Mouse (Mus musculus) embryonic facial prominence, embryonic 15.5 days (tissue): ENCODE data around the gene Mymx. TPM values are rescaled to one million over a fixed set of nuclear protein-coding genes. Genes with fewer than 3 reads are reported as not detected.

Source experiments
- ATAC-seq: fragments of 200-750 bp; cut with Nextera tagmentation; 2 replicates; pipeline ENCODE4 v1.8.0; 2017; ENCODE audit warnings: low read depth, moderate TSS enrichment; ENCODE audit not compliant: insufficient number of reproducible peaks, low FRiP score, low TSS enrichment
- H3K27ac ChIP-seq: fragments of 300-500 bp; sonication (generic); replicated peaks from 2 replicates; pipeline ENCODE4 v1.5.1; 2015; ENCODE audit warnings: mild to moderate bottlenecking, inconsistent platforms
- H3K27me3 ChIP-seq: fragments of 300-500 bp; sonication (generic); 2 replicates; pipeline ENCODE4 v1.6.1; 2015; ENCODE audit warnings: inconsistent platforms
- H3K36me3 ChIP-seq: fragments of 300-500 bp; sonication (generic); 2 replicates; pipeline ENCODE4 v1.6.1; 2015; ENCODE audit warnings: mild to moderate bottlenecking, inconsistent platforms
- H3K4me1 ChIP-seq: fragments of 300-500 bp; sonication (generic); 2 replicates; pipeline ENCODE4 v1.6.1; 2015; ENCODE audit warnings: inconsistent platforms
- H3K4me2 ChIP-seq: fragments of 300-500 bp; sonication (generic); replicated peaks from 2 replicates; pipeline ENCODE4 v1.6.1; 2015; ENCODE audit warnings: mild to moderate bottlenecking, inconsistent platforms
- H3K4me3 ChIP-seq: fragments of 300-500 bp; sonication (generic); replicated peaks from 2 replicates; pipeline ENCODE4 v1.5.1; 2015; ENCODE audit warnings: mild to moderate bottlenecking, inconsistent platforms
- H3K9ac ChIP-seq: fragments of 300-500 bp; sonication (generic); 2 replicates; pipeline ENCODE4 v1.6.1; 2015; ENCODE audit warnings: inconsistent platforms
- H3K9me3 ChIP-seq: fragments of 300-500 bp; sonication (generic); replicated peaks from 2 replicates; pipeline ENCODE4 v1.6.1; 2016; ENCODE audit warnings: inconsistent platforms
- WGBS: fragments of 180-500 bp; shearing (Covaris S2); methylation state at CpG from one replicate; pipeline ENCODE4 v1.1.7; 2015; 5-methylcytosine and 5-hydroxymethylcytosine counted together
- polyA plus RNA-seq: library from polyadenylated mRNA; unstranded; fragments of >200 nt; fragmentation: Nextera tagmentation; extraction: Ambion mirVana; gene quantifications from 2 replicates; pipeline ENCODE4 v1.2.1, GENCODE M21; 2015

The Mymx gene
- polyA plus RNA-seq, 1 experiment from 2014 or later: 29.9 TPM

DNA sequence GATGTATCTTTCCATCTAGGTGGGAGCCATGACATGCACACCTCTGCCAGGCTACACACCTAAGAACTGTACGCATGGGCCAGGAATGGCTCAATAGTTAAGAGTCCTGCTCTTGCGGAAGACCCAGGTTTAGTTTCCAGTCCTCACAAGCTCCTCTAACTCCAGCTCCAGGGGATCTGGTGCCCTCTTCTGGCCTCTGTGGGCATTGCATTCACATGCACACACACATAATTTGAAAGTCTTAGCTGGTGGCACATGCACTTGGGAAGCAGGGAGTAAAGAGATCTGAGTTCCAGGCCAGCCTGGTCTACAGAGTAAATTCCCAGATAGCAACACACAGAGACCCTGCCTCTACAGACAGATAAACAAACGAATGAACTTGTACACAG lies 15.5 kb downstream of the Mymx start:
- WGBS: 98% methylated on average over 3 of the region's 3 CpGs
- Histone ChIP-seq H3K4me2 (no peak overlapping the region), H3K27me3 (no peaks in the 10 kb centered on the region), H3K9ac (no peak overlapping the region), H3K27ac (no peak overlapping the region), H3K36me3 (peaks cover 29% of the 10 kb centered on the region), H3K4me1 (peaks cover 28% of the 10 kb centered on the region), H3K4me3 (no peak overlapping the region), H3K9me3 (no peaks in the 10 kb centered on the region)
- no peak for ATAC-seq

DNA sequence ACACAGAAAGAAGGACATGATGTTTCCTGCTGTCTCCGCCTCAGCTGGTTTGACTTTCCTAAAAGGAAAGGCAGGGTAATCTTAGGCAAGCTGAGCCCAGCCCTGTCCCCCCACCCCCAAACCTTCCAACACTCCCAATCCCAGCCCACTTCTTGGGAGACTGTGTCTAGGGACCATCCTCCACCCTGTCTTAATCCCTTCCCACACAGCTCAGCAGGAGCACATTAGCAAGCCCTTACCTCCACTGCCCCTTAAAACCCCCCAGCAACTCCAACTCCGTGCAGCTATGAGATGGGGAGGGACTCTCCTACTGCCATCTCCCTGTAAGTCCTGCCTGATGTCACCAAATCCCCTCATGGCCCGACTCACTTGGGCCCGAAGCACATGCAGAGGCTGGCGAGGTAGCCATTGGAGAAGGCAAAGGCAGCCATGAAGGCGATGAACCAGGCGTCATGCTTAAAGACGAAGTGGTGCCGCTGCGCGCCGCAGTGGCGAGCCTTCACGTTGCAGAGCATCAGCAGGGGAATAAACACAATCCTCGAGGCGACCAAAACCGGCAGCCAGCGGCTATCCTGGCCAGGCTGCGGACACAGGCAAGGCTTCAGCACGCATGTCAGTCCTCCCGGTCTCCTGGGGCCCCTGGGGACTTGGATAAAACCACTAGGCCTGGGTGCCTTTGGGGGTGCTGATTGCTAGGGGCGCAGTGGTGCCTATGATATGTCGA lies 16.0 kb downstream of the Mymx start:
- Histone ChIP-seq H3K9me3 (no peaks in the 10 kb centered on the region), H3K36me3 (peaks cover 29% of the 10 kb centered on the region), H3K4me1 (peaks cover 26% of the 10 kb centered on the region), H3K4me3 (no peak overlapping the region), H3K27ac (peak overlapping the region; percentile 78), H3K4me2 (no peak overlapping the region), H3K27me3 (no peaks in the 10 kb centered on the region), H3K9ac (0 out of 2 replicates have a peak overlapping the region, but pooled peaks have one; percentile 5)
- ATAC-seq: no peak
- 67% methylated on average over 23 of the region's 23 CpGs for WGBS

DNA sequence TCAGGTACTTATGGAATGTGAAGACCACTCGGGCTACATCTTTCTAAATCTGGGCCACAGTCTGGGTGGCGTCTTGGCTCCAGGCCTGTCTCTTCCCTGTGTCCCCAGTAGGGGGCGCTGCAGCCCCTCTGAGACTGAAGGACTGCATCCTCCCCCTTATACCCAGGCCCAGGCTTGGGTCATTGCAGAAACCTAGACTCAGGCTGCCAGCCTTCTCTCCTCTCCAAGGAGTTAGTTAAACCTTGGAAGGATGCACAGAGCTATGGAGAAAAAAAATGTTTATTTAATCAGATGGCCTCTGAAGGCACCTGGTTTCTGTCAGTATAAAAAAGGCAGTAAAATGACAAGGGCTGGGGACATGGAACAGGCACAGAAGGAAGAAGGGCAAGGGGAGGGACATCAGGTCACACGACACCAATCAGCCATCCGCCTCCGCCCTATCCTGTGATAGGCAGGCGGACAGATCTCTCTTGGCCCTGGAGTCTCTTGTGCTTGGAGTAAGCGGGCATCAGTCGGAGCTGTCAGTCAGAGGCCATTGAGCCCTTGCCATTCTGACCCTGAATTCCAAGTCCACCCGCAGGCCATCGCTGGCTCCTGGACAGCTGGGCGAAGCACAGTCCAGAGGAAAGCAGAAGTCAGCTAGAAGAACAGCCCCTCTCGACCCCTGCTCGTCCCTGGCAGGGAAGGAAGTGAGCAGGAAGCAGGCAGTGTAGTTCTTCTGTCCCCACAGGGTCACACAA lies 16.8 kb downstream of the Mymx start:
- peak; percentile 52; the same call in 1 of the 2 replicates for ATAC-seq
- Histone ChIP-seq H3K4me2 (peak overlapping the region; percentile 2; the same call in 1 of the 2 replicates), H3K4me3 (no peak overlapping the region), H3K27ac (peak overlapping the region; percentile 78), H3K4me1 (peaks cover 31% of the 10 kb centered on the region), H3K9ac (0 out of 2 replicates have a peak overlapping the region, but pooled peaks have one; percentile 5), H3K9me3 (no peaks in the 10 kb centered on the region), H3K36me3 (peaks cover 29% of the 10 kb centered on the region), H3K27me3 (no peaks in the 10 kb centered on the region)
- 29% methylated on average over 14 of the region's 14 CpGs for WGBS

DNA sequence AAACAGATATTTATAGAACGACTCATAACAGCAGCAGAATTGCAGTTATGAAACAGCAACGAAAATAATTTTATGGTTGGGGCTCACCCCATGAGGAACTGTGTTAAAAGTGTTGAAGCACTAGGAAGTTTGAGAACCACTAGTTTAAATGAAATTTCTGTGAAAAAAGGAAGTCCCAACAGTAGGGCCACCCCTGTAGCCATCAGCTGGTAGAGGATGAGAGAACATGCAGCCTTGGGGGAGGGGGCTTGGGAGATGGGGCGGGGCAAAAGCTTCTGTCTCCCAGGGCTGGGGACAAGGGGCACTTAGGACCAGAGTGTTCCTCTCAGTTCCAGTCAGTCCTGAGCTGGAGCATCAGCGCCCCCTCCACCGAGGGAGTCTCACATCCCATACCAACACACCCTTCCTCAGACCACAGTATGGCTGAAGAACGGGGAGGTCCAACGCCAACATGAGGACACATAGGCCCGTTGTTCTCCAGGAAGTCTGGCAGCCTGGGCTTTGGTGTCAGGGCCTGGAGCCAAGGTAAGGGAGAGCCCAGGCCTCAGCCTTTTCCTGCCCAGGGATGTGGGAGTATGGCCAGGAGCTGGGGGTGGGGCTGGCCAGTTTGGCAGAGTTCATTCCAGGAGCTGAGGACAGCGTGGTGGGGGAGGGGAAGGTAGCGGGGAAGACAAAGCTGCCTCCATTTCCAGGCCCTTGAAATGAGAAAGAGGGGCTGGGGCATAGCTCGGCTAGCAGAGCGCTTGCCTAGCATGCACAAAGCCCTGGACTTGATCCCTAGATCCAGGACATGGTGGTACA lies 17.6 kb downstream of the Mymx start:
- WGBS: 35% methylated on average over 12 of the region's 12 CpGs
- H3K27ac ChIP-seq: peak overlapping the region; percentile 78
- peak; percentile 55 for ATAC-seq
- H3K9me3 ChIP-seq: no peaks in the 10 kb centered on the region
- no peak overlapping the region for H3K4me3 ChIP-seq
- H3K27me3 ChIP-seq: no peaks in the 10 kb centered on the region
- H3K4me2 ChIP-seq: peak overlapping the region; percentile 2; the same call in 1 of the 2 replicates
- H3K9ac ChIP-seq: no peak overlapping the region
- H3K4me1 ChIP-seq: peaks cover 31% of the 10 kb centered on the region
- H3K36me3 ChIP-seq: peaks cover 27% of the 10 kb centered on the region

DNA sequence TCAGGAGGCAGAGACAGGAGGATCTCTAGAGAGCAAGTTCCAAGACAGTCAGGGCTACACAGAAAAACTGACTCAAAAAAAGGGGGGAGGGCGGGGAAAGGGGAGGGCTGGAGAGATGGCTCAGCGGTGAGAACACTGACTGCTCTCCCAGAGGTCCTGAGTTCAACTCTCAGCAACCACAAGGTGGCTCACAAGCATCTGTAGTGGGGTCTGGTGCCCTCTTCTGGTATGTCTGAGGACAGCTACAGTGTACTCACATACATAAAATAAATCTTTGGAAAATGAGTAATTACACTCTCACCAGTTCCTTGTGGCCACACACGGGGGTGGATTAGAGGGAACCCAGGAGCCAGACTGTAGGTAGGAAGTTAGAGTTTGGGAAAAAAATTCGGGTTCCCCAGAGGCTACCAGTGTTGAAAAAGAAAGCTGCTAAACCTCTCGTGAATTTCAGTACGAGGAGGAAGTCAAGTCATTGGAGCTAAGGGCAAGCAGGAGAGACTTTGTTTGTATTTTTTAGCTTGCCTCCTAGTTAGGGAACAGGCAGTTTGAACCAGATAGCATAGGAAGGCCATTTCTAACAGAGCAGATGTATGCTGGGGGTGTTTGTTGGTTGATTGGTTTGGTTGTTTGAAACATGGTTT lies 19.1 kb downstream of the Mymx start:
- no peak overlapping the region for H3K9ac ChIP-seq
- WGBS: 62% methylated on average over 6 of the region's 6 CpGs
- H3K4me2 ChIP-seq: no peak overlapping the region
- no peaks in the 10 kb centered on the region for H3K27me3 ChIP-seq
- ATAC-seq: no peak
- peaks cover 31% of the 10 kb centered on the region for H3K4me1 ChIP-seq
- peaks cover 14% of the 10 kb centered on the region for H3K36me3 ChIP-seq
- H3K27ac ChIP-seq: no peak overlapping the region
- H3K4me3 ChIP-seq: no peak overlapping the region
- no peaks in the 10 kb centered on the region for H3K9me3 ChIP-seq

DNA sequence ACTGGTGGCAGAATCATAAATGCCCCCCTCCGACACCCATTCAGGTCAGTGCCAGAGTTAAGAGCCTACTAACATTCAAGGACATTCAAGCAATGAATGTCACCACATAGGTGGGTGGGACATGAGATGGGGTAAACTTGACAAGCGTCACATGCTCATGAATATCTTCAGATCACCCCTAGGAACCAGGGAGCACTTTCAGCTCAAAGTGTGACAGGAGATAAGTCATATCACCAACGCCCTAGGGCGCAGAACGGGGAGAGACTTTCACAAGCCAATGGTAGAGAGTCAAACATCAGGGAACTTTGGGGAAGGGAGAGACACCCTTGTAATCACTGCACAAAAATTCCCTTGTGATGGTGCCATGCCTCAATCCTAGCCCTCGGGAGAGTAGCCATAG lies 19.7 kb downstream of the Mymx start:
- no peaks in the 10 kb centered on the region for H3K27me3 ChIP-seq
- H3K9me3 ChIP-seq: no peaks in the 10 kb centered on the region
- H3K27ac ChIP-seq: no peak overlapping the region
- no peak overlapping the region for H3K4me3 ChIP-seq
- peaks cover 31% of the 10 kb centered on the region for H3K4me1 ChIP-seq
- H3K9ac ChIP-seq: no peak overlapping the region
- no peak overlapping the region for H3K4me2 ChIP-seq
- peaks cover 9% of the 10 kb centered on the region for H3K36me3 ChIP-seq
- 90% methylated on average over 6 of the region's 6 CpGs for WGBS
- no peak for ATAC-seq

DNA sequence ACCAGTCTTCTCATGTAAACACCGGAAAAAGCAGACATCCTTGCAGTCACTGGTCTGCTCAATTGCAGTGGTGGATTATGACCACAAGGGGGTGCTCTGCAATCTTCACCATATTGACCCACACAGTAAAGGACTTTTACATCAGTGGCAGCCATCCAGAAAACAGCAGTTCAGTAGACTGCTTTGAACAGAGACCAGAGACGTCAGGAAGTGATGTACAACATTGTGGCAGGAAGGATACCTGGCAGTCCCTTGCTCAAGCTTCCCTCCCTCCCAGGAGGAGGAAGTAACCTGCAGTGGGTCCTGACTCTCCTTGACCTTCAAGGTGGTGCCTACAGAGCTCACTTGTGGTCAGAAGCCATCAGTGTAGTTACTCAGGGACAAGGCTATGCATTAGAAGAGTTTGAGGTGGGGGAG lies 20.3 kb downstream of the Mymx start:
- 4% methylated on average over 2 of the region's 2 CpGs for WGBS
- Histone ChIP-seq H3K4me2 (no peak overlapping the region), H3K4me3 (no peak overlapping the region), H3K36me3 (peaks cover 3% of the 10 kb centered on the region), H3K27me3 (no peaks in the 10 kb centered on the region), H3K27ac (no peak overlapping the region), H3K9ac (no peak overlapping the region), H3K9me3 (no peaks in the 10 kb centered on the region), H3K4me1 (peaks cover 31% of the 10 kb centered on the region)
- ATAC-seq: no peak

DNA sequence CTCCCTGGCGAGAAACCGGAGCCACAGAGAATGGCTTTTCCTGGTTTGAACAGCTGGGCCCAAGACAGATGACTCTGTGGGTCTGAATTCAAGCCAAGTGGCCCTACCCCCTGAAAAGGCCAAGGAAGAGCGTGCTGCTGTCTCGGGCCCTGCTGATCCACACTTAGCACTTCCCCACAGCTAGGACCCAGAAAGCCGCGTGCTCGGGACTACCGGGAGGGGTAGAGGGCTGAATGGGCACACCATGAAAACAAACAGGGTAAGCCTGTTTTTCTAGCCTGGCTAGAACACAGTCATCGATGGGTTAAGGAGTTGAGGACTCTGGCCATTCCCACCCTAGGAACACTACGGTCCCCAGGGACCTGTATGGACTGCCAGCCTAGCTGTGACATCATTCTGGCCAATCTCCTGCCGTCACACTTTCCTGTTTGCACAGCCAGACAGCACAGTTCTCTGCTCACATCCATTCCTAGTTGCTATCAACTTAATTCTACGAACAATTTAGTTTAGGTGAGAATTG lies 20.9 kb downstream of the Mymx start:
- no peaks in the 10 kb centered on the region for H3K27me3 ChIP-seq
- H3K9ac ChIP-seq: no peak overlapping the region
- ATAC-seq: peak; percentile 39; the same call in 1 of the 2 replicates
- H3K4me2 ChIP-seq: no peak overlapping the region; the same call in 1 of the 2 replicates
- 27% methylated on average over 12 of the region's 12 CpGs for WGBS
- H3K4me3 ChIP-seq: no peak overlapping the region
- peak overlapping the region; percentile 53 for H3K27ac ChIP-seq
- peaks cover 30% of the 10 kb centered on the region for H3K4me1 ChIP-seq
- no peaks in the 10 kb centered on the region for H3K36me3 ChIP-seq
- no peaks in the 10 kb centered on the region for H3K9me3 ChIP-seq

DNA sequence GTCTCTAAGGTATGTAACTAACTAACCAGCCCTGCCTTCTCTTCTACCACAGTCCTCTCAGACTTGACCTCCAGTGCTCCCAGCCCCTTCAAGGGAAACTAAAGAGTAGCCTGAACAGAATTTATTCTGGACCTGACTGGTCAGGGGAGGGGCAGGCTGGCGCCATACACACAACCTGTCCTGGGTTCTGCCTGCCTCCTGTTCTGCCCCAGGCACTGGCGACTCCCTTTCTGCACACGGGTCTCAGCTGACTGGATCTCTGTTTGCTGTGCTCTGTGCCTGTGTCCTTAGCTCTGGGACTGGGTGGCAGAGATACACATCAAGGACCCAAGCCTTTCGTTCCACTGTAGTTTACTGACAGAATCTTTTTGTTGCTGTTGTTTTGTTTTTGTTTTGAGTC lies 22.3 kb downstream of the Mymx start:
- WGBS: 68% methylated on average over 4 of the region's 4 CpGs
- Histone ChIP-seq H3K36me3 (no peaks in the 10 kb centered on the region), H3K4me3 (no peak overlapping the region), H3K4me2 (no peak overlapping the region), H3K9me3 (no peaks in the 10 kb centered on the region), H3K4me1 (peaks cover 24% of the 10 kb centered on the region), H3K9ac (no peak overlapping the region), H3K27me3 (no peaks in the 10 kb centered on the region), H3K27ac (no peak overlapping the region)
- ATAC-seq: no peak

DNA sequence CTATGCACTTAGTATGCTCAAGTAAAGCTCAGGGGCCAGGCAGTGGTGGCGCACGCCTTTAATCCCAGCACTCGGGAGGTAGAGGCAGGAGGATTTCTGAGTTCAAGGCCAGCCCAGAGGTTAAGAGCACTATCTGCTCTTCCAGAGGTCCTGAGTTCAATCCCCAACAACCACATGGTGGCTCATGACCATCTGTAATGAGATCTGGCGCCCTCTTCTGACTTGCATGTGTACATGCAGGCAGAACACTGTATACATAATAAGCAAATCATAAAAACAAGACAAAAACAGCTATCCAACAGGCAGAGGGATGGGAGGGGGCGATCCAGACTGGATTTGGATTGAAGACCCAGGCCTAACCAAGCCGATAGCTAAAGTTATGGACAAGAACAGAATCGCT lies 23.1 kb downstream of the Mymx start:
- Histone ChIP-seq H3K4me3 (no peak overlapping the region), H3K4me2 (no peak overlapping the region), H3K4me1 (peaks cover 21% of the 10 kb centered on the region), H3K27me3 (no peaks in the 10 kb centered on the region), H3K36me3 (no peaks in the 10 kb centered on the region), H3K9ac (no peak overlapping the region), H3K27ac (peak overlapping the region; percentile 77), H3K9me3 (no peaks in the 10 kb centered on the region)
- 72% methylated on average over 7 of the region's 7 CpGs for WGBS
- no peak for ATAC-seq
